Comparison of ENCODE assay signal across 25 mouse cellular contexts in genomic region chr2:51705110-51705509, GRCm38 (mm10).
DNase-seq lines count a peak whose midpoint lies in the region; ATAC-seq and TF ChIP-seq lines count a peak whose summit lies in the region.
"Had no signal": no experiment of that assay in that cellular context is flagged by ENCODE, and none has a peak within 500 bp of the region (broad histone marks: within the 10 kb centered on the region; RNA-seq: fewer than 3 reads in every experiment).

No protein-coding gene starts in this region.

- H3K27ac ChIP-seq in hindbrain, embryonic 11.5 days (ENCODE audit: low read depth, low read length) = peak overlapping the region; percentile 27; the same call in 1 of the 2 replicates
- H3K27ac ChIP-seq in hindbrain, postnatal 0 days = no peak overlapping the region
- no peak overlapping the region for H3K27ac ChIP-seq in midbrain, embryonic 14.5 days (replicated peaks; ENCODE audit: low read depth, low read length)
- no peak overlapping the region for H3K27ac ChIP-seq in midbrain, embryonic 16.5 days (ENCODE audit: low read length)
- H3K27ac ChIP-seq in neural tube, embryonic 13.5 days (replicated peaks) = 0 out of 2 replicates have a peak overlapping the region, but pooled peaks have one; percentile 9
- no peak overlapping the region for H3K27ac ChIP-seq in hindbrain, embryonic 16.5 days (ENCODE audit: low read depth, low read length)
- H3K27ac ChIP-seq: embryonic facial prominence, embryonic 12.5 days; embryonic facial prominence, embryonic 15.5 days; forebrain, embryonic 15.5 days; heart, adult 2 months; heart, embryonic 10.5 days; heart, embryonic 13.5 days; intestine, embryonic 15.5 days had no signal

- 67% methylated on average over 5 of the region's 5 CpGs for WGBS in hindbrain, embryonic 11.5 days
- WGBS in hindbrain, postnatal 0 days = 60% methylated on average over 5 of the region's 5 CpGs
- WGBS in midbrain, embryonic 14.5 days = 62% methylated on average over 5 of the region's 5 CpGs
- WGBS in midbrain, embryonic 16.5 days = 64% methylated on average over 5 of the region's 5 CpGs
- 42% methylated on average over 5 of the region's 5 CpGs for WGBS in neural tube, embryonic 13.5 days
- 51% methylated on average over 5 of the region's 5 CpGs for WGBS in hindbrain, embryonic 16.5 days

- no peaks in the 10 kb centered on the region for H3K27me3 ChIP-seq in hindbrain, embryonic 11.5 days (ENCODE audit: control insufficient read depth, insufficient read depth, low read length)
- no peaks in the 10 kb centered on the region for H3K27me3 ChIP-seq in hindbrain, postnatal 0 days (ENCODE audit: insufficient read depth, low read length)
- H3K27me3 ChIP-seq in midbrain, embryonic 14.5 days (ENCODE audit: control insufficient read depth, insufficient read depth, low read length) = no peaks in the 10 kb centered on the region
- H3K27me3 ChIP-seq in midbrain, embryonic 16.5 days (ENCODE audit: control insufficient read depth, insufficient read depth, low read depth, low read length) = no peaks in the 10 kb centered on the region
- H3K27me3 ChIP-seq in neural tube, embryonic 13.5 days = no peaks in the 10 kb centered on the region
- H3K27me3 ChIP-seq in hindbrain, embryonic 16.5 days (replicated peaks; ENCODE audit: control insufficient read depth, insufficient read depth, low read length) = no peaks in the 10 kb centered on the region
- H3K27me3 ChIP-seq: embryonic facial prominence, embryonic 12.5 days; embryonic facial prominence, embryonic 15.5 days; forebrain, embryonic 15.5 days; heart, embryonic 13.5 days; intestine, embryonic 15.5 days had no signal

- DNase-seq in hindbrain, embryonic 11.5 days (ENCODE audit: low spot score) = no peak
- DNase-seq in hindbrain, postnatal 0 days (ENCODE audit: low spot score) = no peak
- peak; percentile 43 for DNase-seq in midbrain, embryonic 14.5 days
- no peak for DNase-seq in neural tube, embryonic 10.5 days (ENCODE audit: extremely low spot score, low spot score)
- no peak for DNase-seq in adrenal gland, postnatal 25 days
- DNase-seq: adrenal gland, adult 8-10 months; adrenal gland, postnatal 36 days; cerebellum, adult 11 months; cerebellum, adult 2 months; cerebellum, adult 9-11 months; cerebellum, postnatal 25 days; gastrocnemius, postnatal 25 days; heart, adult 2 months; heart, postnatal 14 days; heart, postnatal 4 days had no signal

- no peak overlapping the region for H3K9ac ChIP-seq in hindbrain, embryonic 11.5 days (ENCODE audit: low read depth, low read length)
- no peak overlapping the region for H3K9ac ChIP-seq in hindbrain, postnatal 0 days (replicated peaks; ENCODE audit: low read length)
- no peak overlapping the region for H3K9ac ChIP-seq in midbrain, embryonic 14.5 days (replicated peaks; ENCODE audit: low read length)
- no peak overlapping the region for H3K9ac ChIP-seq in midbrain, embryonic 16.5 days (ENCODE audit: low read depth, low read length)
- no peak overlapping the region for H3K9ac ChIP-seq in neural tube, embryonic 13.5 days
- H3K9ac ChIP-seq in hindbrain, embryonic 16.5 days (ENCODE audit: low read depth, low read length) = no peak overlapping the region
- H3K9ac ChIP-seq: embryonic facial prominence, embryonic 12.5 days; embryonic facial prominence, embryonic 15.5 days; forebrain, embryonic 15.5 days; heart, embryonic 13.5 days; intestine, embryonic 15.5 days had no signal

- TF ChIP-seq CTCF in hindbrain, postnatal 0 days (IDR thresholded peaks at IDR 0.05; ENCODE audit: low read depth) = no peak

- H3K4me3 ChIP-seq in hindbrain, embryonic 11.5 days (ENCODE audit: low read depth, low read length) = no peak overlapping the region
- H3K4me3 ChIP-seq in hindbrain, postnatal 0 days (ENCODE audit: low read length) = no peak overlapping the region
- no peak overlapping the region for H3K4me3 ChIP-seq in midbrain, embryonic 14.5 days (replicated peaks; ENCODE audit: low read depth, low read length)
- no peak overlapping the region for H3K4me3 ChIP-seq in midbrain, embryonic 16.5 days (ENCODE audit: low read depth, low read length)
- no peak overlapping the region for H3K4me3 ChIP-seq in neural tube, embryonic 13.5 days
- H3K4me3 ChIP-seq in hindbrain, embryonic 16.5 days (ENCODE audit: low read length) = no peak overlapping the region
- H3K4me3 ChIP-seq: embryonic facial prominence, embryonic 12.5 days; embryonic facial prominence, embryonic 15.5 days; forebrain, embryonic 15.5 days; heart, adult 2 months; heart, embryonic 10.5 days; heart, embryonic 13.5 days; intestine, embryonic 15.5 days had no signal

- H3K4me1 ChIP-seq in hindbrain, embryonic 11.5 days (replicated peaks; ENCODE audit: control insufficient read depth, insufficient read depth, low read length) = no peaks in the 10 kb centered on the region
- no peaks in the 10 kb centered on the region for H3K4me1 ChIP-seq in hindbrain, postnatal 0 days (ENCODE audit: insufficient read depth, low read length)
- no peaks in the 10 kb centered on the region for H3K4me1 ChIP-seq in midbrain, embryonic 14.5 days (ENCODE audit: control insufficient read depth, insufficient read depth, low read length)
- peaks cover 3% of the 10 kb centered on the region; the same call in 1 of the 2 replicates for H3K4me1 ChIP-seq in midbrain, embryonic 16.5 days (ENCODE audit: control insufficient read depth, insufficient read depth, low read length)
- H3K4me1 ChIP-seq in neural tube, embryonic 13.5 days (replicated peaks) = peaks cover 7% of the 10 kb centered on the region; the same call in 1 of the 2 replicates
- H3K4me1 ChIP-seq in hindbrain, embryonic 16.5 days (ENCODE audit: control insufficient read depth, insufficient read depth, low read depth, low read length) = no peaks in the 10 kb centered on the region; the same call in 1 of the 2 replicates
- H3K4me1 ChIP-seq: embryonic facial prominence, embryonic 12.5 days; embryonic facial prominence, embryonic 15.5 days; forebrain, embryonic 15.5 days; intestine, embryonic 15.5 days had no signal

- no peak for ATAC-seq in hindbrain, embryonic 11.5 days (ENCODE audit: low FRiP score)
- ATAC-seq in hindbrain, postnatal 0 days = no peak
- no peak for ATAC-seq in midbrain, embryonic 14.5 days (ENCODE audit: low FRiP score, low TSS enrichment)
- no peak for ATAC-seq in midbrain, embryonic 16.5 days
- ATAC-seq in neural tube, embryonic 13.5 days (ENCODE audit: low read depth) = peak; percentile 56; the same call in 1 of the 2 replicates
- ATAC-seq in hindbrain, embryonic 16.5 days = peak; percentile 40; the same call in 1 of the 2 replicates
- ATAC-seq: activated CD4-positive, CD25-positive, alpha-beta regulatory T cell, adult 4 months; forebrain, embryonic 15.5 days; intestine, embryonic 15.5 days had no signal

- H3K9me3 ChIP-seq in hindbrain, embryonic 11.5 days (ENCODE audit: control insufficient read depth, low read length) = no peaks in the 10 kb centered on the region
- no peaks in the 10 kb centered on the region for H3K9me3 ChIP-seq in hindbrain, postnatal 0 days (ENCODE audit: low read length)
- H3K9me3 ChIP-seq in midbrain, embryonic 14.5 days (ENCODE audit: control insufficient read depth, low read length) = no peaks in the 10 kb centered on the region
- no peaks in the 10 kb centered on the region for H3K9me3 ChIP-seq in midbrain, embryonic 16.5 days (replicated peaks; ENCODE audit: control insufficient read depth, low read length, poor library complexity, severe bottlenecking)
- no peaks in the 10 kb centered on the region for H3K9me3 ChIP-seq in neural tube, embryonic 13.5 days
- H3K9me3 ChIP-seq in hindbrain, embryonic 16.5 days (ENCODE audit: control insufficient read depth, low read length) = no peaks in the 10 kb centered on the region
- H3K9me3 ChIP-seq: embryonic facial prominence, embryonic 12.5 days; embryonic facial prominence, embryonic 15.5 days; forebrain, embryonic 15.5 days; heart, embryonic 10.5 days; heart, embryonic 13.5 days; intestine, embryonic 15.5 days had no signal

- H3K36me3 ChIP-seq in hindbrain, embryonic 11.5 days (ENCODE audit: control insufficient read depth, insufficient read depth, low read length) = no peaks in the 10 kb centered on the region
- H3K36me3 ChIP-seq in hindbrain, postnatal 0 days (ENCODE audit: insufficient read depth, low read length) = no peaks in the 10 kb centered on the region
- no peaks in the 10 kb centered on the region for H3K36me3 ChIP-seq in midbrain, embryonic 14.5 days (ENCODE audit: control insufficient read depth, insufficient read depth, low read length)
- no peaks in the 10 kb centered on the region for H3K36me3 ChIP-seq in midbrain, embryonic 16.5 days (ENCODE audit: control insufficient read depth, insufficient read depth, low read length)
- no peaks in the 10 kb centered on the region for H3K36me3 ChIP-seq in neural tube, embryonic 13.5 days
- H3K36me3 ChIP-seq in hindbrain, embryonic 16.5 days (ENCODE audit: control insufficient read depth, insufficient read depth, low read length) = no peaks in the 10 kb centered on the region
- H3K36me3 ChIP-seq: embryonic facial prominence, embryonic 12.5 days; embryonic facial prominence, embryonic 15.5 days; forebrain, embryonic 15.5 days; heart, embryonic 10.5 days; heart, embryonic 13.5 days; intestine, embryonic 15.5 days had no signal

- no peak overlapping the region for H3K4me2 ChIP-seq in hindbrain, embryonic 11.5 days (replicated peaks; ENCODE audit: low read depth, low read length)
- H3K4me2 ChIP-seq in hindbrain, postnatal 0 days (ENCODE audit: low read depth, low read length) = no peak overlapping the region
- no peak overlapping the region for H3K4me2 ChIP-seq in midbrain, embryonic 14.5 days (ENCODE audit: low read length)
- H3K4me2 ChIP-seq in midbrain, embryonic 16.5 days (ENCODE audit: low read length) = no peak overlapping the region
- H3K4me2 ChIP-seq in neural tube, embryonic 13.5 days = no peak overlapping the region
- H3K4me2 ChIP-seq in hindbrain, embryonic 16.5 days (ENCODE audit: low read length) = no peak overlapping the region
- H3K4me2 ChIP-seq: embryonic facial prominence, embryonic 12.5 days; embryonic facial prominence, embryonic 15.5 days; forebrain, embryonic 15.5 days; heart, embryonic 13.5 days; intestine, embryonic 15.5 days had no signal

Comparison
In these comparisons a context has a peak if more than half of its experiments do, and no peak if none do; other contexts are left out.
1. ATAC-seq: peak in neural tube, embryonic 13.5 days (single experiment) and hindbrain, embryonic 16.5 days (single experiment); none in hindbrain, embryonic 11.5 days (single experiment), hindbrain, postnatal 0 days (single experiment), midbrain, embryonic 14.5 days (single experiment) and midbrain, embryonic 16.5 days (single experiment).
2. H3K27ac ChIP-seq: peak in hindbrain, embryonic 11.5 days (single experiment) and neural tube, embryonic 13.5 days (single experiment); none in hindbrain, postnatal 0 days (single experiment), midbrain, embryonic 14.5 days (single experiment), midbrain, embryonic 16.5 days (single experiment) and hindbrain, embryonic 16.5 days (single experiment).